Mouse (Mus musculus): ENCODE measurements at regions not wholly inside any gene's neighbourhood (a gene's known extent, or its start where the extent isn't known, plus 50 kb on each side); places are given as distances from the start of the nearest gene placed in this dataset.

DNA sequence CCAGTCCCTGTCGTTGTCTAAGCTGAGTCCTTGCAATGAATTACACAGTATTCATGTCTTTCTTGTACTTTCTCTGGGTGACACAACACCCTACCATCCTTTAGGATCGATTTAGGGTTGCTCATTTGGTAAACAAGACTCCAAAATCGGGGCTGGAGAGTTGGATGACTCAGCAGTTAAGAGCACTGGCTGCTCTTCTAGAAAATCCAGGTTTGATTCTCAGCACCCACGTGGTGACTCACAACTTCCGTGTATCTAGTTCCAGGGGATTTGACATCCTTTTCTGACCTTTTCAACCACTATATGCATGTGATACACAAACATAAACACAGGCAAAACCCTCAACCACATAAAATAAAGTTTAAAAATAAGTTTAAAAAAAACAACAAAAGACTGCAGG is 250.0 kb upstream of the Prok2 start:
- no peak for DNase-seq

DNA sequence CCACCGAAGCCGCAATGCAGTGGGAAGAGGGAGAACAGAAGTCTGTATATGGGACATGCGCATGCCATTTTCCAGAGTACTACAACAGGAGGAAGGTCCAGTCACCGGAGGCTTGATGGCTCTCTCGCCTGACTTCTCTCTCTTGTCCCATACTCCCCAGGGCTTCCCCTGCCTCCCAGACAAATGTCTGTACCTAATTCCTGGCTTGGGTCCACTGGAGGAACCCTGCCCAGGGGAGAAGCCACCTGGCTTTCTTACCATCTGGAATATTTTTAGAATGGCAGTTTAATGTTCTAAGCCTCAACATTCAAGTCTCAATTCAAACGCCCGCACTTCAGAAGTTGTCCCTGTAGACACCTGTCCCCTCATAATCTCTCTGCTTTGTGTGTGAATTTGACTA is 249.3 kb upstream of the Prok2 start:
- DNase-seq, result peak; percentile 50

GRCm38 (mm10) chr6:99974464-99974863 is 248.3 kb upstream of the Prok2 start:
- DNase-seq, result peak; percentile 45

DNA sequence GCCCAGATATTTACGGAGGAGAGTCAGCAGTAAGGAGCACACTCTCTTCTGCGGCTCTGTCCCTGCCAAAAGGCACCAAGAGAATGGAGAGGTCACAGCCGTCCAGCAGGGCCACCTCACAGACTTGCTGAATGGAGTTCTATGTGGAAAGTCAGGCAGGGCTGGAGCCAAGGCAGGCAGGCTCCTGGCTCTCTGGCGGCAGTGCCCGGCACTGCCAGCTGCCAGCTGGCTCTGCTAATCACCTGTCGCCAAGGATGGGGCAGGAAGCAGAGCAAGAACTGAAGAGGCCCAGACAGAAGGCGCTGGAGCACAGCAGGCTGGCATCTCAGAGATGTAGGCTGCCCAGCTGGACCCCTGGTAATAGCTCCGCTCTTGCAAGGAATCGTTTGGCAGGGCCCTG is 245.2 kb upstream of the Prok2 start:
- peak; percentile 89 for DNase-seq

DNA sequence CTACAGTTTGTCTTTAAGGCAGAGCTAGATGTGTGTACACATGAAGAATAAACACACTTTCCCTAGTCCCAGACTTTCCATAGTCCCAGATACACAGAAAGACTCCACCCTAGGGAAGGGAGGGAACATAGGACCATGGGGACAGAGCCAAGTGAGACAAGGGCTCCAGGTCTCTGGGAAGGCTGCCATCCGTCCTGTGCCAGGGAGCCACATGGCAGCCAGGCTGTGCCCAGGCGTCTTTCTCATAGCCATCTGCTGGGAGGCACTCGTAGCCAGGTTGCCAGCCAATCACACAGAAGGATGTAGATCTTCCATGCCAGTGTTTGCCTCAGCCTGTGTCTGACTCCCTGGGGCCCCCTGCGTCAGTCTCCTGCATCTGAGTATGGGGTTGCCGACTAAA is 242.7 kb upstream of the Prok2 start:
- DNase-seq, result peak; percentile 99

GRCm38 (mm10) chr6:99967465-99967864 is 241.3 kb upstream of the Prok2 start:
- DNase-seq, result peak; percentile 47

GRCm38 (mm10) chr6:99964540-99964939 is 238.3 kb upstream of the Prok2 start:
- DNase-seq, result no peak

GRCm38 (mm10) chr6:99964007-99964406 is 237.8 kb upstream of the Prok2 start:
- no peak for DNase-seq

DNA sequence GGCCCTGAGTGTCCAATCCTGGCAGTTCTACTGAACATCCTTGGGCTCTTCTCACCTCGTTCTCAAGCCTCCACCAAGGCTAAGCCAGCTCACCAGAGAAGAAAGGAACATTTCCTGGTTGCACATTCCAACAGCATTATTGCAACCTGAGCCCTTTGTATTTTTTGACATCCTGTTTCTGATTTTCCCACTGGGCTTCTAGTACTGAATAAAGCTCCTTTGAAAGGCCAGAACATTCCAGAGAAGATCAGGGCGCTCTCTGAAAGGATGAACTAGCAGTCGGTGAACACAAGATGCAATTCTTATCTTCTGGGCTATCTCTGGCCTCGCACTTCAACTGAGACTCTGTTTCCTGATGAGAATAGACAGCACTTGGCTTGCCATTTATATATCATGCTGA is 233.2 kb upstream of the Prok2 start:
- DNase-seq, result no peak

GRCm38 (mm10) chr6:99954832-99955830 is 228.9 kb upstream of the Prok2 start:
- DNase-seq, result no peak

GRCm38 (mm10) chr6:99953980-99954776 is 228.0 kb upstream of the Prok2 start:
- no peak for DNase-seq

DNA sequence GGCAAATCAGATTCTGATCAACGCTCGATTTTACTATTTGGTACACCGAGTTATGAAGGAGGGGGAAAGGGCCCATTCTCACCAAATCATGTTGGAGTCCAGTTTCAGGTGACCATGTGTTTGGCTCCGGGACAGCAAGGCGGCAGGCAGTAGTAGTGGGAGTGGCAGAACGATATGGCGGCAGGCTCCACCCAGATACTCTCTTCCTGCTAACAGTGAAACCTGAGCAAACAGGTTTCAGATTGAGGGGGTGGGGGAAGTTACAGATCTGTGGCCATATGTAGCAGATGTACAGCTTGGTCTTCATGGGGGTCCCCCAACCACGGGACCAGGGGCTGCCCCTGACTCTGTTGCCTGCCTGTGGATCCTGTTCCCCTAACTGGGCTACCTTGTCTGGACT is 224.6 kb upstream of the Prok2 start:
- no peak for DNase-seq

DNA sequence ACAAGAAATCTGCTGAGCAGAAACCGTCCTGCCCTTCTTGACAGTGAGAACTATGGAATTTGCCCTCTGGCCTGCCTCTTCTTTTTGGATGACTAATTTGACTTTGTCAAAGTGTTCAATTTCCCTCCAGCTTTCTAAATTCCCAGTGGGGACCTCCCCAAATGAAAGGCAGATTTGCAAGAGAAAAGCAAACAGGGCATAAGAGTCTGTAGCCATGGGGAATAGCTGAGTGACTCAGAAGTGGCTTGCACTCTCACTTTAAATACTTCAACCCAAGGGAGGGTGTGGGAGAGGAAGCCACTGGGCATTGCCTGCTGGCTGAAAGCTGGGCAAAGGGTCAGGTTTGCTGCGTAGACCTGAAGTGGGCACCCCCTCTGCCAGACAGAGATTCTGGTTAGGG is 220.7 kb upstream of the Prok2 start:
- no peak for DNase-seq

GRCm38 (mm10) chr6:99946481-99946880 is 220.3 kb upstream of the Prok2 start:
- DNase-seq, result no peak

DNA sequence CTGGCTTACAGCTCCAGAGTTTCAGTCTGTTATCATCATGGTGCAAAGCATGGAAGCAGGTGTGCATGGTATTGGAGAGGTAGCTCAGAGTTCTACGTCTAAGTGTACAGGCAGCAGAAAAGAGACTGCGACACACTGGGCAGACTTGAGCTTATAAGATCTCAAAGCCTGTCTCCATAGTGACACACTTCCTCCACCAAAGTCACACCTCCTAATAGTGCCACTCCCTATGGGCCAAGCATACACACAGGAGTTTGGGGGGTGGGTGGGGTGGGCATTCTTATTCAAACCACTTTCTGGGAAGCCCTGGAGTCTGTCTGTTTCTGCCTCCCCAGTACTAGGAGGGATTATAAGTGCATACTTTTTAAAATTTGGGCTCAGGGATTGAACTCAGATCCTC is 219.5 kb upstream of the Prok2 start:
- DNase-seq, result no peak

DNA sequence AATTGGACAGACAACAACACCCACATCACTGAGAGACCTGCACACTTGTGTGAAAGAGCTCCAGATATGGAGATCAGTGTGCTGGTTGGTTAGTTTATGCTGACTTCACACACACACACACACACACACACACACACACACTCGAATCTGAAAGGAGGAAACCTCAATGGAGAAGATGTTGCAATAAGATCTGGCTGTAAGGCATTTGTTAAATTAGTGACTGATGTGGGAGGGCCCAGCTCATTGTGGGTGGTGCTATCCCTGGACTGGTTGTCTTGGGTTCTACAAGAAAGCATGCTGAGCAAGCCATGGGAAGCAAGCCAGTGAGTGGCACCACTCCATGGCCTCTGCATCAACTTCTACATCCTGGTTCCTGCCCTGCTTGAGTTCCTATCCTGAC is 216.8 kb upstream of the Prok2 start:
- no peak for DNase-seq

DNA sequence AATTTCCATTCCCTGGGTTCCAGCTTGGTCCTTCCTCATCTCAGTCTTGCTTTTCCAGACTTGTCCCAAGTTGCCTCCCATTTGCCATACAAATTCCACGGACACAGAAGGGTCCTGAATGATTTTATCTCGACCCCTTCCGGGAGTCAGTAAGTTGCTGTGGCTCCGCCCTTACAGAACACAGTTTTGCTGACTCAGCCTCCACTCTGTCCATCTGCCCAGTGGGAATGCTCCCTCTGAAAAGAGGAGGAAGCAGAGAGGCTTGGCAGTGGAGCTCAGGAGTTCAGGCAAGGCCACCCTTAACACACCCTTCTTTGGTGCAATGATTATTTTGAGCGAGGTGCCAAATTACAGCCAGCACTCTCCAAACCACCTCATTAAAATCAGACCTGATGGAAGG is 213.9 kb upstream of the Prok2 start:
- no peak for DNase-seq

DNA sequence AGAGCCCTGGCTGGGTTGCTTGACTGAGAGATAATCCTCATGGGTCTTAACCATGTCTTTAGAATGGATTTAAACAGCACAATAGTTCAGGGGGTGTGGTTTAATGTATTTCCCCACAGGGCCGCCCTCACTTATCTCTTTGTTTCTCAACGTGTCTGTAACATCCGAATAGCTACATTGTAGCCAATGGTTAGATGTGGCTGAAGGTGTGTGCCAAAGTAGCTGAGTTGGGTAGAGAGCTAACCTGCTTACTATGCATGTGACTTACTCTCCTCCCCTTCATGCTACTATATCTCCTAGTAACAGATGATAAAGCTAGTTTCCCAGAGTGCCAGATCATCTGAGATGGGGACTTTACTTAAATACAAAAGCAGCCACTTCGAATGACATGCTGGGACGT is 213.2 kb upstream of the Prok2 start:
- no peak for DNase-seq

GRCm38 (mm10) chr6:99938949-99939348 is 212.8 kb upstream of the Prok2 start:
- no peak for DNase-seq

DNA sequence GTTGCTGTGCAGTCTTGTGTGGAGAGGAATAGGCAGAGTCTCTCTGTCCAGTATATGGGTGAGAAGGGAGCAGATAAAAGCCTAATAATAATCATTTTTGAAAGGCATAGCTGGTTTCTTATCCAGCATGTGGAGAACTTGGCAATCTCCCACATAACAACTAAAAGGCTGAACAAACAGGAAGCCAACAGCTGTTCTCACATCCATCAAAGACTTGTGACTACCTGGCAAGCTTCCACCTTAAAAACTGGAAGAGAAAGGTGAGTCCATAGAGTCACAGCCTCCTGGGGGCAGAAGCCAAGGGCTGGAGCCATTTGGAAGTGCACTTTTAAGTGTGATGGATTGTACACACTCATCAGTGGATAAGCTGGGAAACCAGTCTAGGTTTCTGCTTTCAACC is 210.5 kb upstream of the Prok2 start:
- DNase-seq, result no peak

DNA sequence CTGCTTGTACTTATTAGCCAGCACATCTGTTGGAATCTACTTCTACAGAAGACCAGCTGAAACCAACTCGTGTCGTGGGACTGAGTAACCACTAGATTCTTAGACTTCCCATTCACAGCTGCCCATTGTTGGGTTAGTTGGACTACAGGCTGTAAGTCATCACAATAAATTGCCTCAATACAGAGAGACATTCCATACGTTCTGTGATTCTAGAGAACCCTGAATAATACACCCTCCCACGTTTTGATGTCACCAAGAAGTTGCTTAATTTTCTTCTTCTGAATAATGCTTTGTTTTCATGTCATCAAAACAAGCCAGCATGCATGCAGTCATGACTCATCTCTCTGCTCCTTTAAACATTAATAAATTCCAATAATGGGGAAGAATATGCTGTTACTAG is 209.2 kb upstream of the Prok2 start:
- no peak for DNase-seq

DNA sequence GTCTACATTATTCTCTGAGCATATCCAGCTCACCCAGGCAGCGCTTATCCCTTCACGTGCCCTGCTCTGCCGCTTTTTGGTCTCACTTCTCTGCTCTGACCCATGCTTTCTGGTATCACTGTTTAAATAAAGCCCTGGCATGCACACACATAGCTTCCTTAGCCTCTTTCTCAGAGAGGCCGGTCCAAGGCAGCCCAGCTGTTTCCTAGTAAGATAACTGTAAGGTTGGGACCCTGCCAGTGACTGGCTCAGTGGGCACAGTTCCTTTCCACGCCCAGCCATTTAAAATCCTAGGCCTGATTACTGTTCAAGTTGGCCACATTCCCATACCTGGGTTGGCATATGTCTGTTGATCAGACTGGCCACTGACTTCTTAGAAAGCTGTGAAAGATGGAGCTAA is 208.2 kb upstream of the Prok2 start:
- no peak for DNase-seq

DNA sequence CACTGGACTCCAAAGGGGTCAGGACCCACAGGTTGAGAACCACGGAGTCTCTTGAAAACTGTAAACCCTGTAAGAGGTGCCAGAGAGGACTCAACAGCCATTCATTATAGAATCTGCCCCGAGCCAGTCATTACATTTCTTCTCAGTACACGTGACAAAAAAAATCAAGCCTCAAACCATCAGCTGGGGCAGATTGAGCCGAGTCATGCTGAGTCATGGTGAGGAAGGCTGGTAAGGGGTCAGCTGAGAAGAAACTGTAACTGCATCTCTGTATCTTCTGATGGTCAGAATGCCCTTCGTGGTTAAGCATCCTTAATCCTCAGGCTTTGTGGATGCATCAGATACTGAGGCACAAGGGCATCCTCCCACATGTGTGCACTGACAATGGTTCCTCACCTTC is 207.2 kb upstream of the Prok2 start:
- DNase-seq, result no peak

GRCm38 (mm10) chr6:99932923-99933322 is 206.7 kb upstream of the Prok2 start:
- no peak for DNase-seq

Data from cerebellum, adult 9-10 months (tissue).